Mouse (Mus musculus) myocyte (in vitro differentiated cells): ENCODE measurements around the gene Dennd1c. TPM values are rescaled to one million over a fixed set of nuclear protein-coding genes. Genes with fewer than 3 reads are reported as not detected.

Experiments used
- H3K27me3 ChIP-seq: one replicate; pipeline ENCODE4 v1.6.1; 2011; ENCODE audit not compliant: control insufficient read depth, insufficient read depth, insufficient read length
- H3K36me3 ChIP-seq: one replicate; pipeline ENCODE4 v1.6.1; 2011; ENCODE audit not compliant: control insufficient read depth, insufficient read depth
- H3K4me2 ChIP-seq: one replicate; pipeline ENCODE4 v1.6.1; 2011; ENCODE audit warnings: low read depth, control low read depth
- H3K4me3 ChIP-seq: one replicate; pipeline ENCODE4 v1.5.1; 2011; ENCODE audit warnings: mild to moderate bottlenecking, control low read depth, moderate library complexity
- H3K79me2 ChIP-seq: one replicate; pipeline ENCODE4 v1.6.1; 2011; ENCODE audit not compliant: control insufficient read depth, insufficient read depth
- H3ac ChIP-seq: one replicate; pipeline ENCODE4 v1.6.1; 2011; ENCODE audit not compliant: control insufficient read depth, insufficient read length
- CEBPB ChIP-seq: IDR thresholded peaks from 2 replicates; pipeline ENCODE4 v1.6.1; 2011; ENCODE audit warnings: mild to moderate bottlenecking, moderate library complexity; ENCODE audit not compliant: poor library complexity, insufficient read depth, severe bottlenecking
- E2F4 ChIP-seq: IDR thresholded peaks from one replicate; pipeline ENCODE4 v1.6.1; 2011; ENCODE audit warnings: mild to moderate bottlenecking, control low read depth, moderate library complexity; ENCODE audit not compliant: insufficient read depth
- MAX ChIP-seq: IDR thresholded peaks from one replicate; pipeline ENCODE4 v1.6.1; 2011; ENCODE audit warnings: low read depth, mild to moderate bottlenecking, control low read depth
- MYOD1 ChIP-seq, 3 experiments: IDR thresholded peaks; one replicate each; pipeline ENCODE4 v1.6.1; 2011; ENCODE audit warnings: control low read depth in 2 of 3, low read depth in 2 of 3, mild to moderate bottlenecking in 2 of 3, moderate library complexity in 1 of 3; ENCODE audit not compliant: insufficient read length in 2 of 3, control insufficient read depth in 1 of 3
- MYOG ChIP-seq, 3 experiments: IDR thresholded peaks; one replicate each; pipeline ENCODE4 v1.6.1; 2011; ENCODE audit warnings: control low read depth in 2 of 3, low read depth in 2 of 3, mild to moderate bottlenecking in 2 of 3; ENCODE audit not compliant: insufficient read length in 2 of 3, control insufficient read depth in 1 of 3, insufficient read depth in 1 of 3
- POLR2A ChIP-seq: IDR thresholded peaks from one replicate; pipeline ENCODE4 v1.6.1; 2011; ENCODE audit warnings: low read depth, mild to moderate bottlenecking, control low read depth, moderate library complexity; ENCODE audit not compliant: insufficient read length
- POLR2AphosphoS2 ChIP-seq: IDR thresholded peaks from one replicate; pipeline ENCODE4 v1.6.1; 2011; ENCODE audit warnings: low read depth, control low read depth; ENCODE audit not compliant: insufficient read length
- REST ChIP-seq: IDR thresholded peaks from one replicate; pipeline ENCODE4 v1.6.1; 2011; ENCODE audit warnings: mild to moderate bottlenecking, control low read depth, moderate library complexity; ENCODE audit not compliant: insufficient read depth, insufficient read length
- SRF ChIP-seq: IDR thresholded peaks from one replicate; pipeline ENCODE4 v1.6.1; 2011; ENCODE audit warnings: low read depth; ENCODE audit not compliant: control insufficient read depth, insufficient read length
- TCF12 ChIP-seq: IDR thresholded peaks from one replicate; pipeline ENCODE4 v1.6.1; 2011; ENCODE audit warnings: mild to moderate bottlenecking, control low read depth; ENCODE audit not compliant: poor library complexity, insufficient read depth, severe bottlenecking
- TCF3 ChIP-seq: IDR thresholded peaks from one replicate; pipeline ENCODE4 v1.6.1; 2011; ENCODE audit warnings: low read depth, control low read depth; ENCODE audit not compliant: insufficient read length
- USF1 ChIP-seq: IDR thresholded peaks from one replicate; pipeline ENCODE4 v1.6.1; 2011; ENCODE audit warnings: low read depth, mild to moderate bottlenecking, control low read depth, moderate library complexity
- polyA plus RNA-seq: library from polyadenylated mRNA; unstranded; fragments of >200 nt; fragmentation: generic; extraction: Trizol; gene quantifications from one replicate; pipeline ENCODE4 v1.2.1, GENCODE M21; 2012; ENCODE audit warnings: missing spikeins

The Dennd1c gene
- polyA plus RNA-seq, 1 experiment, result 0.04 TPM

GRCm38 (mm10) chr17:57094222-57094621 is 15.9 kb upstream of the Dennd1c start:
- no peak overlapping the region for H3K4me3 ChIP-seq

DNA sequence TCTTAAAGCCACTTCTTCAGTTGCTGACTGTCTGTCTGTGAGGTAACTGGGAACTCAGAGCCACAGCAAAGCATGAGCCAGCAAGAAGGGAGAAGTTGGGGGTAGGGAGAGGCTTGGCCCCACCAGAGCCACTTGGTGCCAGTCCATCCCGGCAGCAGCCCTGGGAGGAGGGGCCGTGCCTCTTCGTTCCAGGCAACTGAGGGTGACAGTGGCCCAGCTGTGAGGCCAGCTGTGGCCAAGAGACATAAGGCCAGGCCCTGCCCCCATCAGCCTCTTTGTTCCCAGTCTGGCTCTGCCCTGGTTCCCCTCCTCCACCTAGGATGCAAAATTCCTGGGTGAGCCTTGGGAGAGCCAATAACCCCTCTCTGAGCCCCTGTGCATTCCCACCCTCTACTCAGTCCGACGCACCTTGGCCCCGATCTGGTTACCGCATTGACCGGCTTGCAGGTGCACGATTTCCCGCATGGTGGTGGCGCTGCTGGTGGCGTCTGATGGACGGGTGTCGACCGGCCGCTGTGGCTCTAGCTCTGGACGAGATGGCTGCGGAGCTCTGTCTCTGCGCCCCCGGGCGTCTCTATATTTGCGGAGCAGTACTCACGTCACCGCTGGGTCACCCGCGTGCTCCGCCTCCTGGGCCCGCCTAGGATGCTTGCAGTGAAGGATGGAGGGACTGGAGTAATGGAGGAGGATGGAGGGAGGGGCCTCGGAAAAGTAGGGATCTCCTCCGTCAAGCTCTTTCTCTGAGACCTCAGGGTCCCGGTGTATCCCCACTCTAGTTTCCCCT is 8.9 kb upstream of the Dennd1c start, which contains the start of gene Tubb4a:
Tubb4a (minus strand) TSS at position 734 of the 784 bp plus-strand sequence.
- no peaks in the 10 kb centered on the region for H3K79me2 ChIP-seq
- H3K4me3 ChIP-seq, result no peak within 1 kb of the TSS
- peaks cover 39% of the 10 kb centered on the region for H3K27me3 ChIP-seq
- H3K36me3 ChIP-seq, result no peaks in the 10 kb centered on the region
- no peak within 1 kb of the TSS for H3ac ChIP-seq
- TF ChIP-seq REST (no peak), TCF3 (no peak), POLR2AphosphoS2 (no peak), SRF (no peak), MYOG (IDR thresholded peaks at IDR 0.05; ENCODE audit: control insufficient read depth in 1 of 3, insufficient read depth in 1 of 3, insufficient read length in 2 of 3, low read depth in 2 of 3) (no peak), USF1 (no peak), MYOD1 (IDR thresholded peaks at IDR 0.05; ENCODE audit: control insufficient read depth in 1 of 3, insufficient read length in 2 of 3, low read depth in 2 of 3) (no peak), POLR2A (no peak), MAX (no peak), CEBPB (no peak)
- no peak within 1 kb of the TSS for H3K4me2 ChIP-seq

More at GRCm38 (mm10) chr17:57094222-57094621, 15.9 kb upstream of the Dennd1c start:
- Histone ChIP-seq H3K4me2 (no peak overlapping the region), H3K36me3 (no peaks in the 10 kb centered on the region), H3K27me3 (no peaks in the 10 kb centered on the region), H3ac (no peak overlapping the region), H3K79me2 (no peaks in the 10 kb centered on the region)
- no peak for TF ChIP-seq MYOD1 (IDR thresholded peaks at IDR 0.05; ENCODE audit: control insufficient read depth in 1 of 3, insufficient read length in 2 of 3, low read depth in 2 of 3)
- TF ChIP-seq USF1, result no peak
- no peak for TF ChIP-seq MAX
- TF ChIP-seq TCF3, result no peak
- TF ChIP-seq REST, result no peak
- no peak for TF ChIP-seq E2F4
- no peak for TF ChIP-seq MYOG (IDR thresholded peaks at IDR 0.05; ENCODE audit: control insufficient read depth in 1 of 3, insufficient read depth in 1 of 3, insufficient read length in 2 of 3, low read depth in 2 of 3)
- no peak for TF ChIP-seq TCF12
- no peak for TF ChIP-seq CEBPB

DNA sequence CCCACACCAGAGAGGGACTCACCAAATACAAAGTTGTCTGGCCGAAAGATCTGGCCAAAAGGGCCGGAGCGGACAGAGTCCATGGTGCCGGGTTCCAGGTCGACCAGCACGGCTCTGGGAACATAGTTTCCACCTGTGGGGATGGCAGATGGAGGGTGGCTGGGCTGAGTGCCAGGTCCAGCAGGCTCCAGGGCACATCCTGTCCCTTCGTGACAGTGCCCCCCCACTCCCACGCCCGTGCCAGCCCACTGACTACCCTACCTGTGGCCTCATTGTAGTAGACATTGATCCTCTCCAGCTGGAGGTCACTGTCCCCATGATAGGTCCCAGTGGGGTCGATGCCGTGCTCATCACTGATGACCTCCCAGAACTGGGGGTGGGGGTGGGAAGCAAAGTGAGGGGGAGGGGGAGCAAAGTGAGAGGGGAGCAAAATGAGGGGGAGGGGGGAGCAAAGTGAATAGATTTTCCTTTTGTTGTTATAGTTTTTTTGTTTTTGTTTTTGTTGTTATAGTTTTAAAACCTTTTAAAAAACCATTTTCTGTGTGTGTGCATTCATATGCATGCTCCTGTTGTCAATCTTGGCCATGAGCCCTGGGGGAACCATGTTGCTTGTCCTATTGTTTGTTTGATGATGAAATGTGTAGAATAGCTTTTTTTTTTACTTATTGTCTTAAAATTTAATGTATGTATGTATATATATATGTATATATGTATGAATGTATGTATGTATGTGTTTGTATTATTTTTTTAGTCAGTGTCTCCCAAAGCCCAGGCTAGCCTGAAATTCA is 7.8 kb upstream of the Dennd1c start:
- no peaks in the 10 kb centered on the region for H3K79me2 ChIP-seq
- no peak overlapping the region for H3ac ChIP-seq
- H3K36me3 ChIP-seq, result no peaks in the 10 kb centered on the region
- H3K4me3 ChIP-seq, result no peak overlapping the region
- H3K27me3 ChIP-seq, result peaks cover 39% of the 10 kb centered on the region
- TF ChIP-seq MYOG (IDR thresholded peaks at IDR 0.05; ENCODE audit: control insufficient read depth in 1 of 3, insufficient read depth in 1 of 3, insufficient read length in 2 of 3, low read depth in 2 of 3) (no peak), POLR2AphosphoS2 (no peak), SRF (no peak), CEBPB (no peak), E2F4 (no peak)
- H3K4me2 ChIP-seq, result no peak overlapping the region

DNA sequence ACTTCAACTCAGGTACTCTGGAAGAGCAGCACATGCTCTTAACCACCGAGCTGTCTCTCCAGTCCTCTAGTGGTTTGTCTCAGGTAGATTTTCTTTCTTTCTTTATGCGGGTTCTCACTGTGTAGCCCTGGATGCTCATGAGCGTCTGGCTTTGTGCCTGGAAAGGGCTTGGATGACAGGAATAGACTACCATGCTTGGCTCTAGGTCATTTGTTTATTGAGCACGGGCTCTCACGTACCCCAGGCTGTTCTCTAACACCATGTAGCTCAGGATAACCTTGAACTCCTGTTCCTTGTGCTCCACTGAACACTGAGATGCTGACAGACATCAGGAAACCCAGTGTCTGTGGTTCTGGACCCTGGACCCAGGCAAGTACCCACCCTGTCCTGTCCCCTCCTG is 4.2 kb upstream of the Dennd1c start:
- peaks cover 39% of the 10 kb centered on the region for H3K27me3 ChIP-seq
- TF ChIP-seq MYOG (IDR thresholded peaks at IDR 0.05; ENCODE audit: control insufficient read depth in 1 of 3, insufficient read depth in 1 of 3, insufficient read length in 2 of 3, low read depth in 2 of 3) (no peak), USF1 (no peak), POLR2A (no peak), MYOD1 (IDR thresholded peaks at IDR 0.05; ENCODE audit: control insufficient read depth in 1 of 3, insufficient read length in 2 of 3, low read depth in 2 of 3) (no peak), TCF3 (no peak), E2F4 (no peak), MAX (no peak), CEBPB (no peak), TCF12 (no peak)
- H3K4me3 ChIP-seq, result no peak overlapping the region

More for the DNA sequence above, 4.2 kb upstream of the Dennd1c start:
- Histone ChIP-seq H3K4me2 (no peak overlapping the region), H3ac (no peak overlapping the region), H3K36me3 (no peaks in the 10 kb centered on the region), H3K79me2 (no peaks in the 10 kb centered on the region)
